Mouse (Mus musculus): Measurements from ENCODE around the gene Sox21. TPM values are rescaled to one million over a fixed set of nuclear protein-coding genes. Genes with fewer than 3 reads are reported as not detected.

Sox21 gene
- total RNA-seq, 2 experiments from 2014 or later, result not detected

DNA sequence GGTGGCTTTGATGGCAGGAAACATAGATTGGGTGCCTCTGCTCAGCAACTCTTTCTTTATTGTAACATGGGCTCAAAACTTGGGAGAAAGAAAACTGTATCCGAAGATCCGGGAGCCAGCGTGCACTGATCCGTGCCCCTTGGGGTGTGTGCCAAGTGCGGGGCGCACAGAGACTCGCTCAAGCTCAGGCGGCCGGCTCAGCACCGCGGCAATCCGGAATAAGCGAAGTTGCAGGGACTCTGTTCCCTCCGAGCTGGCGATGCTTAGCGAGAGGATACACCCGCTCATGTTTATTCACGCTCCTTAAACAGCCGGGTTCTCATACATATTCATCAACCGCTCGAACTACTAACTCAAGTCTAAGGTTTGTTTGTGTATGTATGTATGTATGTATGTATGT, 10.9 kb downstream of the Sox21 start:
- peak; percentile 46; the same call in 1 of the 2 replicates for ATAC-seq (replicated peaks; ENCODE audit: poor library complexity)

DNA sequence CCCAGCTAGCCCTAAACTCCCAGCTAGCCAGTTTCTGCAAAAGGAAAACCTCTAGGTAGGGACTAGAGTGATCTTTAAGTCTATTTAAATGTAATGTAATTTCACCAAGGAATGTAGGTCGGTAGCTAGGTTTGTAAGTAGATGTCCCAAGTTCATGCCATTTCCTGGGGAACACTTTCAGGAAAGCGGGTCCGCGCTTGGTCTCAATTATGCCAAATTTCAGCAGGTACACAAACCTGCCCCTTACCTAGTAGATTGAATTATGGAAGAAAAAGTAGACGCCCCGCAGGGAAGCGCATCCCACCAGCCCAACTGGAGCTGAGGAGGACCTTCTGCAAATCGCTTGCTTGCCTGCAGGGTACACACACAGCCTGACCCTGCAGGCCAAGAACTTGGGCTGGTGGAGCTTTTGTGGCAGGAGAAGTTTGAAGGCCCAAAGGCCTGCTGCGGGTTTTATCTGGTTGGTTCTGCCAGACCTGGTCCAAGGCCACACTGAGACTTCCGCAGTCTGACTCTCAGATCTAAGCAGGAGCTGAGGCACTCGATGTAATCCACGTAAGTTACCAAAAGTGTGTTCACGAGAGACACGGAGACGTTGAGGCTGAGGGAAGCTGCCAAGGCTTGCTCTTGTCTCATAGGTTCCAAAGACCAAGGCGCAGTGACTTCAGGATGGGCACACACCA, 11.6 kb downstream of the Sox21 start:
- ATAC-seq (replicated peaks; ENCODE audit: poor library complexity), result no peak

DNA sequence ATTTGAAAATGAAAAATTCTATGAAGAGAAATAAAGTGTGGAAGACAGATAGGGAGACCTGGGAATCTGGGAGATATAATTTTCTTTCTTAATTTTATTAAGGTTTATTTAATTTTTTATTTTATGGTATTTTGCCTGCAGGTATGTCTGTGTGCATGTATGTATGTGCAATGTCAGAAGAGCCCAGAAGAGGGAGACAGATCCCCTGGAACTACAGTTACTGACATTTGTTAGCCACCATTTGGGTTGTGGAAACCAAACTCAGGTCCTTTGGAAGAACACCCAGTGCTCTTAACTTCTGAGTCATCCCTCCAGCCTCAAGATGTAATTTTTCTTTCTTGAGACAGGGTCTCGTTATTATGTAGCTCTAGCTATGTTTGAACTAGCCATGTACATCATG, 15.9 kb downstream of the Sox21 start:
- ATAC-seq (replicated peaks; ENCODE audit: poor library complexity), result peak; percentile 70

DNA sequence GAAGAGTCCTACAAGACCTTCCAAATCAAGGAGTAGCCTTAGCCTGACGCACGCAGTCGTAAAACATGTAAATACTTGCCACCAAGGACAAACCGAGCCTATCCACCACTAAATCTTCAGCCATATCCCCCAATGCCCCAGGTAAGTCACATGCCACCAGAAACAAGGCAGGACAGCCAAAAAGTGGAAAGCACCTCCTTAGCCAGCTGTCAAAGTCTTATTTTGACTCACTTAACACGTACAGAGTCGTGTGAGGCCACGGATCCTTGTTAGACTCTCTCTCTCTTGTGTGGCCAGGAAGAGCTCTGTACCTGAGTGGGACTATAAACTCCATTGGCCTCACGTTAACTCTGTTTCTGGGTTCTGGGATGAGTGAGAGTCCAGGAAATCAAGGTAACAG, 20.0 kb downstream of the Sox21 start:
- no peak for ATAC-seq (replicated peaks; ENCODE audit: poor library complexity)

DNA sequence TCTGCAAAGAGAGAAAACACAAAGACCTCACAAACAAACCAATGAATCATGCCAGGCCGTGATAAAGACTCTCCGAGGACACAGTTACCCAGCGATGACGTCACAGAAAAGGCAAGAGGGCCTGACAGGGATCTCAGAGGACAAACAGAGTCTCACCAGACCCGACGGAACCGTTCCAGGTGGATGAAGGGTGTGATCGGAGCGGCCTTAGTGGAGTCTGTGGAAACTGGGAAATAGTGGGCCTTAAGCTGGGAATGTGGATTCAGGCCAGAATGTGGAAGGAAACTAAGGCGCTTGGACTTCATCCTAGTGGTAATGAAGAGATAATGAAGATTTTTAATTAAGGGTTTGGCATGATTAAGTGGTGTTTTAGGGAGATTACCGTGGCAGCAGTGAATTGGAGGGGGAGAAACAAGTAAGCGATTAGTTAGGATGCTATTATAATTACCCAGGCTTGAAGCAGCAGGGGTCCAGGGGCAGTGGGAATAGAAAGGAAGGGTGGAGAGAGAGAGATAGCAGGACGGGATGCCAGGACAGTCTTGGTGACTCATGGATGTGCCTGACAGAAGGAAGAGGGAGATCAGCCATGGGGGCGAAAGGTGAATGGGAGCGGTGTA, 24.5 kb downstream of the Sox21 start:
- ATAC-seq (replicated peaks; ENCODE audit: poor library complexity), result no peak

DNA sequence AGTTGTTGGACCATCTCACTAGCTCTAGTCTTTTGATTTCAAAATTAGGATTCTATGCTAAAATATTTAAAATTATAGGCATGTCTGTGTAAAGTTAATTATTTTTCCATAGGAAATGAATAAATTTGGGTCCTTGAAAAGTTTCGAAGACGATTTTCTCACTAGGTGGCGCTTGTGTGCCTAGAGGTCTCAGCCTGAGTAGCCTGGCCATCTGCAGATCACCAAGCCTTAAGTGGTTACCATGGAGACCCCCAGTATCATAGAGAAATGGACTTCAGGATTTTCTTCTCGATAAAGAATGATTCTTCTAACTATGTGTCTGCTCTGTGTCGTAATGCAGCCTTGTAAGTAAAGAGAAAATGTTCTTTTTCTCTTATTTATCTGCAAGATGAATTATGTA, 27.2 kb downstream of the Sox21 start:
- ATAC-seq (replicated peaks; ENCODE audit: poor library complexity), result 0 out of 2 replicates have a peak, but pooled peaks have one; percentile 44

DNA sequence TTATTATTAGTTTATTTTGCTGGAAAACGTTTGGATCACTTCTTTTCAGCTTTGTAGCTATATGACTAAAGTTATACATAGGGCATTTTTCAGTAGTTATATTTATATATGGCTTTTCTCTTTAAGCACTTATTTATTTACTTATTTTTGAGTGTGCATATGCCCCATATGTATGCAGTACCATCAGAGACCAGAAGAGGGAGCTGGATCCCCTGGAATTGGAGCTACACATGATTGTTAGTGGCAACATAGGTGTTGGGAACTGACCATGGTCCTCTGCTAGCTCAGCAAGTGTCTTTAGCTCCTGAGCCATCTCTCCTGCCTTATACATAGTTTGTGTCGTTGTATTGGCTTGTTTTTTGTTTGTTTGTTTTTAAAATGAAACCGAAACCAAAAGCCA, 29.5 kb downstream of the Sox21 start:
- ATAC-seq (replicated peaks; ENCODE audit: poor library complexity), result no peak

DNA sequence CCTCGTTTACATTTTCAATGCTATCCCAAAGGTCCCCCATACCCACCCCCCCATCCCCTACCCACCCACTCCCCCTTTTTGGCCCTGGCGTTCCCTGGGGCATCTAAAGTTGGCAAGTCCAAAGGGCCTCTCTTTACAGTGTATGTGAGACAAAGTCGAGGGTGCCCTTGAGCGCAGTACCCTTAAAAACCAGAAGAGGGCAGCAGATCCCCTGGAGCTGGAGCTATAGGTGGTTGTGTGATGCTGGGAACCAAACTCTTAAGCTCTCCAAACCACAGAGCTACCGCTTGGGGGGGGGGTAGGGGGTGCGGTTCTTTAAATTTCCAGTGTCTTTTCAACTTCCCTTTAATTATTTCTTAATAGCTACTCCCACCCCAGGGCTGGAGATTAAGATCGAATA, 33.8 kb downstream of the Sox21 start:
- peak; percentile 91 for ATAC-seq (replicated peaks; ENCODE audit: poor library complexity)

DNA sequence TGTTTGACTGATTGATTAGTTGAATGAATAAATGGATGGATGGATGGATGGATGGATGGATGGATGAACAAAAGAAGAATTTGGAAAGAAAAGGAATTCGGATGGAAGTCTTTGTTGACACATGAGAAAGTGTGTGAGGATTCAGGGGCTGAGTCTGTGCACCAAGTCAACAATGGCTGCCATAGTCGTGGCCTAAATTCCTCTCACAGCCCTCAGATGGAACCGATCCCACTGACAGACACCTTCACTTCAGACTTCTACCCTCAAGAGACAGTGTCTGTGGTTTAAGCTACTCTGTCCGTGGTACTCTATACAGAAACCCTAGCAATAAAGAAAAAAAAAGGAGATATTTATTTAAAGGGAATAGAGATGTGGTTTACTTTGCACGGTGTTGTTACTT, 34.8 kb downstream of the Sox21 start:
- no peak for ATAC-seq (replicated peaks; ENCODE audit: poor library complexity)

DNA sequence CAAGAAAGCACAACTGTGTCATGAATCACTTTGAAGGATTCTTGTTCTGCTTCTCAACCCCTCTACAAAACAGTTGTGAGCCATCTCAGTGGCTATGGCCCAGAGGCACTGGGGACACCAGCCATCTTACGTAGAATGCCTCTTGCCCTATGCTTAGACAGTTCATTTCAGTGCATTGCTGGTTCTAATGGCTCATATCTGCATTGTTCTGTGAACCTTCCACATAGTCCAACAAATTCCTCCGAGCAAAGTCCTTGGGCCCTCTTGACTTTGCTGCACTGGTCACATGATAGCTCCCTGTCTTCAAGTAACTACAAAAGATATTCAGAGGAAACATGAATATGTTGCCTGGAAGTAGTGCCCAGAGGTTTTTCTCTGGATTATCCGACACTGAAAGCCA, 36.1 kb downstream of the Sox21 start:
- no peak for ATAC-seq (replicated peaks; ENCODE audit: poor library complexity)

DNA sequence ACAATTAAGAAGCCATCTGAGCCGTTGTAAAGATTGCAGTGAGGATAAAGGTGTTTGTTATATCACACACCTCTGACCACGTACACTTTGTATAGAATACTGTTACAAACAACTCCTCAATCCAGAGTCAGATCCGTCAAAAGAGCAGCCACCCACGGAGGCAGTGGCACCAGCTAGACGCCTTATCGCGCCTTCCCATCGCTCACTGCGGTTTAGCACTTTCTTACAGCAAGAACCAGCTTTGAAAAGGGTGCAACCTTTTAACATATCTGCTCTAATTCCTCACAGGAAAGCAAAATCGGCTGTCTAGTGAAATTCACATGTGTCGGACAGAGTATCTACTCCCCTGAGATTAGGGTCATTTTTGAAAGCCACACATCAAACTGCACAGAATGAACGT, 39.8 kb downstream of the Sox21 start:
- ATAC-seq (replicated peaks; ENCODE audit: poor library complexity), result peak; percentile 43; the same call in 1 of the 2 replicates

DNA sequence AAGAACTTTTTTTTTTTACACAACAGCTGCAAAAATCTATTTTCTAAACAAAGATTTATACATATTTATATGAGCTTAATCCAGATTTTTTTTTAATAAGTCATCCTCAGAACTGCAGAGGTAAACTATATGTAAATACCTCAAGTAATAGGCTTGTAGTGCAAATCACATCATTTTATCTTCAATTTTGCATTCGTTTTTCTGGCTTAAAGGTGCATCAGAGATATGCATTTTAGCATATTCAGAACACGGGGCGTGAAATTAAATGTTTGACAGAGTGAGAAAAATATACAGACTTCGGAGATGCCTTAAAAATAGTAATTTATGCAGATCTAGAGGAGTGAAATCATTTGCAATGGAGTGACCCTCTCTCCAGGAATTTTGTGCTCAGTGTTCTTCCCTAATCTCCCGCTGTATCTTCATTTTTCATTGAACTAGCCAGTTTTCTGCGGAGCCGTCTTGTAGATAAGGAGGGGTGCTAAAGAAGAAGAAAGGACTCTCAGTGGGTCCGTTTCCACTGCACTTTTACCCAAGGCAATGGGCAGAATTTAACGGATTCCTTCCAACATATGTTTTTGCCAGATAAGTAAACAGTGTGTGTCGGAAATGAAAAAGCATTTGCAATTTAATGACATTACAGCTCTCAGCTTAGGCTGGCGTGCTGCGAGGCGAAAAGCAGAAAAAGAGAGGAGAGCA, 42.5 kb downstream of the Sox21 start:
- ATAC-seq (replicated peaks; ENCODE audit: poor library complexity), result peak; percentile 66

DNA sequence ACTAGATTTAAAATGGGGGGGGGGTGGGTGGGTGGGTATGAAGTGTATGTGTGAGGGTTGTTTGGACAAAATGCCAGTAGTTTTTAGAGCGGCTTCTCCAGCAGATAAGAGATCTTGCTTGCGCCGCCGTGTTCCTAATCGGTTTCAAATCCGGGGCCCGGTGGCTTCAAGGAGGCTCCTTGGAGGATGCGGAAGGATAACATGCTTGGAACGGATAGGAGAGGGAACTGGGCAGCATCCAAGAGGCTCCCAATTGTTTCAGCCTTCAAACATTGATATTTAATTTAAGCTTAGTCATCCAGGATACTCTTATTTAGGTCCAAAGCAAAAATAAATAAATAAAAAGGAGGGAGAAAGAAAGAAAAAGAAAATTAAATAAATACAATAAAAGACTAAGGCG, 43.2 kb downstream of the Sox21 start:
- ATAC-seq (replicated peaks; ENCODE audit: poor library complexity), result no peak

DNA sequence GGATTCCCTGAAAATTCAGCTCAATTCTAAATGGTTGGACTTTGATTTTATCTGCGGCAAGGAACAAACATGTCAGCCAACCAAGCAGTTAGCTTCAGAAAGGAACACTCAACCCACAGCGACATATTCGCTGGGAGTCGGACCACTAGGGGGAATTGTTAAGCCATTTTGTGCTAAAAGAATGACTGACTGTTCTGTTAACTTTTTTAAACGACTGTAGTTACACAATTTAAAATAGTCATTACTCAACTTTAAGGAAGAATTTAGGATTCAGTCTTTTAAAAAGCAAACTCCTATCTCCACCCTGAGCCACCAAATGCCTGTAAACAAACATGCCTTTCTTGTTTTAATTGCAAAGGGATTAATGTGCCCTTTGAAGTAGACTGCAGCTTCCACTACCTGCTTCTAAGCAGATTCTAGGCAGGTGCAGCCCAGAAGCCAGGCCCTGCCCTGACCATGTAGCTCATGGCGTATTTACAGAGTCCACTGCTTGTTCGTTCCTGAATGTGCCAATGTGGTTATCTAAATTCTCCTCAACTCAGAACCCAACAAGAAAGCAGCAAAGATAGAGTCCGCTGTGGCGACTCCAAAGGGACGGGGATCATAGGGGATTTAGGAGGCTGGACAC, 43.7 kb downstream of the Sox21 start:
- ATAC-seq (replicated peaks; ENCODE audit: poor library complexity), result no peak

DNA sequence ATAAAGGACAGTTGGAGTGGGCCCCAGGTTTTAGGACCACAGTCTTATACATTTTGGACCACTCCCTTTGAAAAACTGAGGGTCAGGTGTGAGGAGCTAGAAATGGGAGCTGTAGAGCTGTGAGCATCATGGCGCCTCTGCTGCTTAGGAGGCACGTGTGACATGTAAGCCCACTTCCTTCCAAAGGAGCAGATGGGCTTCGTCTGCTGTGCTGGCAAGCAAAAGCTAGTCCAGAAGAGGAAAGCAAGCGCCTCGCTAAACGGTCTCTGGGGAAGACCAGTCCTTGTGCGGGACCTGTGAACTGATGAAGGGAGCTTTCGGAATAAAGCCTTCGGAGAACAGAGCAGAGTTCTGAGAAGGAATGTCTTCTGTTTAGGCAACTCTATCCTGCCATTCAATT, 45.4 kb downstream of the Sox21 start:
- ATAC-seq (replicated peaks; ENCODE audit: poor library complexity), result no peak

Other genes with a start within 250 kb of the Sox21 start
- 0.10 TPM in 1 of 2 replicates, not detected in the other for gene Dct, start 184.8 kb downstream of the Sox21 start, total RNA-seq (2015)
- gene Dct, start 184.8 kb downstream of the Sox21 start, total RNA-seq (2017), result 0.10 TPM in 1 of 2 replicates, not detected in the other
- gene Tgds, start 104.3 kb downstream of the Sox21 start, total RNA-seq (2015), result 22.9 and 23.3 TPM in 2 replicates
- 20.2 TPM in 2 replicates for gene Tgds, start 104.3 kb downstream of the Sox21 start, total RNA-seq (2017)
- 15.5 and 16.2 TPM in 2 replicates for gene Gpr180, start 99.9 kb downstream of the Sox21 start, total RNA-seq (2015)
- gene Gpr180, start 99.9 kb downstream of the Sox21 start, total RNA-seq (2017), result 12.2 and 14.1 TPM in 2 replicates
- gene Gm9376, start 29.9 kb upstream of the Sox21 start, total RNA-seq (2015), result not detected in 2 replicates
- gene Gm9376, start 29.9 kb upstream of the Sox21 start, total RNA-seq (2017), result not detected in 2 replicates